Mouse (Mus musculus): Measurements from ENCODE around the gene Fam163a.

DNA sequence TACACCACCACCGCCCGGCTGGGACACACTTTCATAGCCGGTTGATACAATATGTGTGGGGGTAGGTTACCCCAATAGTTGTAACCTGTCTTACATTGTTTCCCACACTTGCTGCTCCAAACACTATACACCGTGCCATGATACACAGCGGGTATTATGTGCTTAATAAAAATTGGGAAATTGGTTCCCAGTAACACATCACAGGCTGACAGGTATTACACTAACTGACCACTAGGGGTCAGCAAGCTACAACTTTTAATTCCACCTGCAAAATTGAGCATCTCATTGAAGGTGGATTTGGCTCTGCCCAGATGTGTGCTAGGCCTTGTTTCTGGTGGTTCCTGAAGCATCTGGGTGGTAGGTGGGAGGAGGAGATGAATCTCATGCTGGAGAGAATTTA is 119.1 kb downstream of the Fam163a start:
- TF ChIP-seq POLR2A (IDR thresholded peaks at IDR 0.05; ENCODE audit: control insufficient read depth, extremely low read depth, insufficient read depth, low read length, poor library complexity) (no peak), CTCF (IDR thresholded peaks at IDR 0.05; ENCODE audit: borderline replicate concordance, control insufficient read depth, extremely low read depth, insufficient read depth, low read length, poor library complexity) (no peak)
